Mouse (Mus musculus) cerebellum, adult 2 months (tissue): ENCODE results near the gene Ssh2.

ENCODE experiments used
- CTCF ChIP-seq: fragments of 200-500 bp; IDR thresholded peaks from 2 replicates; pipeline ENCODE4 v1.5.1; 2011; ENCODE audit warnings: low read depth, mild to moderate bottlenecking, control low read depth, low read length, moderate library complexity, borderline replicate concordance; ENCODE audit not compliant: insufficient read depth
- POLR2A ChIP-seq: fragments of 200-500 bp; IDR thresholded peaks from 2 replicates; pipeline ENCODE4 v1.6.1; 2011; ENCODE audit warnings: low read length, control low read depth, borderline replicate concordance; ENCODE audit not compliant: insufficient read depth

GRCm38 (mm10) chr11:77193410-77193809 lies 22.7 kb upstream of the Ssh2 start:
- TF ChIP-seq CTCF: no peak
- no peak for TF ChIP-seq POLR2A
